ENCODE assay signal across 12 mouse cellular contexts in genomic region chr13:91876741-91877349, GRCm38 (mm10). TPM values are rescaled to one million over a fixed set of nuclear protein-coding genes. Genes with fewer than 3 reads are reported as not detected.
DNase-seq lines count a peak whose midpoint lies in the region; ATAC-seq lines count a peak whose summit lies in the region.
"Had no signal": no experiment of that assay in that cellular context is flagged by ENCODE, and none has a peak within 500 bp of the region (broad histone marks: within the 10 kb centered on the region; RNA-seq: fewer than 3 reads in every experiment).

Gene Ckmt2 (minus strand): TSS chr13:91876885.

- no peaks in the 10 kb centered on the region for H3K36me3 ChIP-seq in embryonic facial prominence, embryonic 13.5 days
- H3K36me3 ChIP-seq in embryonic facial prominence, embryonic 10.5 days (replicated peaks): no peaks in the 10 kb centered on the region
- H3K36me3 ChIP-seq in midbrain, embryonic 13.5 days: no peaks in the 10 kb centered on the region
- H3K36me3 ChIP-seq: liver, embryonic 12.5 days had no signal

- H3K27ac ChIP-seq in embryonic facial prominence, embryonic 13.5 days: peak within 1 kb of the TSS; percentile 86
- no peak within 1 kb of the TSS for H3K27ac ChIP-seq in embryonic facial prominence, embryonic 10.5 days (replicated peaks)
- H3K27ac ChIP-seq in midbrain, embryonic 13.5 days: no peak within 1 kb of the TSS
- H3K27ac ChIP-seq: liver, embryonic 12.5 days had no signal

- intact Hi-C loops in heart, postnatal 10 days (cut with DNase I): no loop called here

- H3K9me3 ChIP-seq in embryonic facial prominence, embryonic 13.5 days: no peaks in the 10 kb centered on the region
- no peaks in the 10 kb centered on the region for H3K9me3 ChIP-seq in embryonic facial prominence, embryonic 10.5 days
- H3K9me3 ChIP-seq in midbrain, embryonic 13.5 days: no peaks in the 10 kb centered on the region
- H3K9me3 ChIP-seq: liver, embryonic 12.5 days had no signal

- no peak within 1 kb of the TSS for H3K9ac ChIP-seq in embryonic facial prominence, embryonic 13.5 days
- H3K9ac ChIP-seq in midbrain, embryonic 13.5 days (replicated peaks): no peak within 1 kb of the TSS
- H3K9ac ChIP-seq: liver, embryonic 12.5 days had no signal

- 75% methylated on average over 5 of the region's 5 CpGs for WGBS in embryonic facial prominence, embryonic 13.5 days
- WGBS in embryonic facial prominence, embryonic 10.5 days: 76% methylated on average over 5 of the region's 5 CpGs
- WGBS in midbrain, embryonic 13.5 days: 84% methylated on average over 5 of the region's 5 CpGs

- no peak for ATAC-seq in embryonic facial prominence, embryonic 13.5 days (ENCODE audit: insufficient number of reproducible peaks, insufficient read depth, low FRiP score, low TSS enrichment, low read depth)
- no peak for ATAC-seq in midbrain, embryonic 13.5 days
- ATAC-seq: liver, embryonic 12.5 days had no signal

- H3K4me1 ChIP-seq in embryonic facial prominence, embryonic 13.5 days: peaks cover 20% of the 10 kb centered on the region
- peaks cover 15% of the 10 kb centered on the region for H3K4me1 ChIP-seq in embryonic facial prominence, embryonic 10.5 days
- no peaks in the 10 kb centered on the region for H3K4me1 ChIP-seq in midbrain, embryonic 13.5 days (replicated peaks)
- H3K4me1 ChIP-seq: liver, embryonic 12.5 days had no signal

- no peak within 1 kb of the TSS for H3K4me3 ChIP-seq in embryonic facial prominence, embryonic 13.5 days
- H3K4me3 ChIP-seq in embryonic facial prominence, embryonic 10.5 days: no peak within 1 kb of the TSS
- no peak within 1 kb of the TSS for H3K4me3 ChIP-seq in midbrain, embryonic 13.5 days (replicated peaks)
- H3K4me3 ChIP-seq: liver, embryonic 12.5 days had no signal

- no peak for DNase-seq in embryonic facial prominence, embryonic 10.5 days (ENCODE audit: low spot score)
- peak; percentile 97 for DNase-seq in heart, adult 11 months
- DNase-seq in heart, postnatal 10 days: peak; percentile 80 to 83
- DNase-seq in kidney, postnatal 36 days: peak; percentile 9 to 17
- no peak for DNase-seq in MN1 (ENCODE audit: low spot score)
- no peak for DNase-seq in cerebellum, postnatal 10 days
- DNase-seq: cerebellum, adult 2 months had no signal

- H3K27me3 ChIP-seq in embryonic facial prominence, embryonic 13.5 days: no peaks in the 10 kb centered on the region
- H3K27me3 ChIP-seq in embryonic facial prominence, embryonic 10.5 days (replicated peaks; ENCODE audit: low read depth, poor library complexity, severe bottlenecking): no peaks in the 10 kb centered on the region
- H3K27me3 ChIP-seq in midbrain, embryonic 13.5 days: no peaks in the 10 kb centered on the region
- H3K27me3 ChIP-seq: liver, embryonic 12.5 days had no signal

- H3K4me2 ChIP-seq in embryonic facial prominence, embryonic 13.5 days: no peak within 1 kb of the TSS
- H3K4me2 ChIP-seq in midbrain, embryonic 13.5 days (replicated peaks): no peak within 1 kb of the TSS
- H3K4me2 ChIP-seq: liver, embryonic 12.5 days had no signal

RNA-seq across cellular contexts. Expression of gene Ckmt2, which starts in this region (rescaled TPM):
- polyA plus RNA-seq in embryonic facial prominence, embryonic 13.5 days (2015; fragmentation: Nextera tagmentation; extraction: Ambion mirVana): 0.18 TPM in 1 of 2 replicates, not detected in the other
- polyA plus RNA-seq in embryonic facial prominence, embryonic 10.5 days (2016; fragmentation: Nextera tagmentation; extraction: Ambion mirVana): not detected in 2 replicates
- total RNA-seq in heart, postnatal 10 days (2021): 100 to 1,000 TPM; 867 to 929 TPM
- polyA plus RNA-seq in midbrain, embryonic 13.5 days (2015; fragmentation: Nextera tagmentation; extraction: Ambion mirVana): not detected in 2 replicates
- total RNA-seq: megakaryocyte progenitor cell, adult 5-6 weeks had no signal
- polyA plus RNA-seq: cerebellum, adult 2 months; liver, embryonic 12.5 days; stomach, embryonic 14.5 days had no signal

Comparison
In these comparisons a context has a peak if more than half of its experiments do, and no peak if none do; other contexts are left out.
1. DNase-seq: peak in heart, adult 11 months (single experiment), heart, postnatal 10 days (2 of 2) and kidney, postnatal 36 days (2 of 2); none in embryonic facial prominence, embryonic 10.5 days (single experiment), MN1 (single experiment) and cerebellum, postnatal 10 days (0 of 2).